Mouse (Mus musculus): Measurements from ENCODE around the gene Sdc4.

The Sdc4 gene

GRCm38 (mm10) chr2:164443460-164444000 lies at the start of gene Sdc4:
Gene Sdc4 (minus strand): TSS chr2:164443887.
- no peak for DNase-seq (ENCODE audit: low read depth, low spot score)

GRCm38 (mm10) chr2:164487812-164488211 lies 44.1 kb upstream of the Sdc4 start:
- DNase-seq (ENCODE audit: low read depth, low spot score), result no peak

- DNase-seq (ENCODE audit: low read depth, low spot score), result no peak
Observed at GRCm38 (mm10) chr2:164487115-164487527, 43.4 kb upstream of the Sdc4 start.

GRCm38 (mm10) chr2:164486258-164487114 lies 42.8 kb upstream of the Sdc4 start:
- peak; percentile 51 for DNase-seq (ENCODE audit: low read depth, low spot score)

- no peak for DNase-seq (ENCODE audit: low read depth, low spot score)
Observed at GRCm38 (mm10) chr2:164485681-164486257, 42.1 kb upstream of the Sdc4 start, which contains the start of gene Dbndd2. Gene Dbndd2 (plus strand): TSS chr2:164486106.

- no peak for DNase-seq (ENCODE audit: low read depth, low spot score)
Observed at GRCm38 (mm10) chr2:164473624-164474023, 29.9 kb upstream of the Sdc4 start, which contains the start of gene Trp53tg5. Gene Trp53tg5 (minus strand): TSS chr2:164473724.

- DNase-seq (ENCODE audit: low read depth, low spot score), result peak; percentile 88
Observed at GRCm38 (mm10) chr2:164470254-164470653, 26.6 kb upstream of the Sdc4 start.

GRCm38 (mm10) chr2:164466787-164467186 lies 23.1 kb upstream of the Sdc4 start:
- no peak for DNase-seq (ENCODE audit: low read depth, low spot score)

- no peak for DNase-seq (ENCODE audit: low read depth, low spot score)
Observed at GRCm38 (mm10) chr2:164465161-164465560, 21.5 kb upstream of the Sdc4 start.

GRCm38 (mm10) chr2:164460745-164461551 lies 17.3 kb upstream of the Sdc4 start, which contains the start of gene Gm20458:
Gene Gm20458 (plus strand): TSS chr2:164460967.
- DNase-seq (ENCODE audit: low read depth, low spot score), result peak; percentile 98

GRCm38 (mm10) chr2:164458535-164458934 lies 14.8 kb upstream of the Sdc4 start:
- no peak for DNase-seq (ENCODE audit: low read depth, low spot score)

GRCm38 (mm10) chr2:164457942-164458341 lies 14.3 kb upstream of the Sdc4 start:
- DNase-seq (ENCODE audit: low read depth, low spot score), result peak; percentile 62

GRCm38 (mm10) chr2:164456864-164457300 lies 13.2 kb upstream of the Sdc4 start, which contains the start of gene Sys1:
Gene Sys1 (plus strand): TSS chr2:164456964.
- no peak for DNase-seq (ENCODE audit: low read depth, low spot score)

GRCm38 (mm10) chr2:164456413-164456812 lies 12.7 kb upstream of the Sdc4 start:
- DNase-seq (ENCODE audit: low read depth, low spot score), result no peak

GRCm38 (mm10) chr2:164455421-164456190 lies 11.9 kb upstream of the Sdc4 start:
- peak; percentile 65 for DNase-seq (ENCODE audit: low read depth, low spot score)

GRCm38 (mm10) chr2:164454846-164455245 lies 11.2 kb upstream of the Sdc4 start:
- DNase-seq (ENCODE audit: low read depth, low spot score), result no peak

- no peak for DNase-seq (ENCODE audit: low read depth, low spot score)
Observed at GRCm38 (mm10) chr2:164453887-164454500, 10.3 kb upstream of the Sdc4 start.

GRCm38 (mm10) chr2:164453047-164453757 lies 9.5 kb upstream of the Sdc4 start:
- no peak for DNase-seq (ENCODE audit: low read depth, low spot score)

- peak; percentile 40 for DNase-seq (ENCODE audit: low read depth, low spot score)
Observed at GRCm38 (mm10) chr2:164452000-164452676, 8.5 kb upstream of the Sdc4 start.
